Mouse (Mus musculus): ENCODE measurements around the gene Slc30a6. TPM values are rescaled to one million over a fixed set of nuclear protein-coding genes. Genes with fewer than 3 reads are reported as not detected.

Slc30a6 gene
- polyA plus RNA-seq (2012; rRNA removed) = 23.6 and 25.1 TPM in 2 replicates

DNA sequence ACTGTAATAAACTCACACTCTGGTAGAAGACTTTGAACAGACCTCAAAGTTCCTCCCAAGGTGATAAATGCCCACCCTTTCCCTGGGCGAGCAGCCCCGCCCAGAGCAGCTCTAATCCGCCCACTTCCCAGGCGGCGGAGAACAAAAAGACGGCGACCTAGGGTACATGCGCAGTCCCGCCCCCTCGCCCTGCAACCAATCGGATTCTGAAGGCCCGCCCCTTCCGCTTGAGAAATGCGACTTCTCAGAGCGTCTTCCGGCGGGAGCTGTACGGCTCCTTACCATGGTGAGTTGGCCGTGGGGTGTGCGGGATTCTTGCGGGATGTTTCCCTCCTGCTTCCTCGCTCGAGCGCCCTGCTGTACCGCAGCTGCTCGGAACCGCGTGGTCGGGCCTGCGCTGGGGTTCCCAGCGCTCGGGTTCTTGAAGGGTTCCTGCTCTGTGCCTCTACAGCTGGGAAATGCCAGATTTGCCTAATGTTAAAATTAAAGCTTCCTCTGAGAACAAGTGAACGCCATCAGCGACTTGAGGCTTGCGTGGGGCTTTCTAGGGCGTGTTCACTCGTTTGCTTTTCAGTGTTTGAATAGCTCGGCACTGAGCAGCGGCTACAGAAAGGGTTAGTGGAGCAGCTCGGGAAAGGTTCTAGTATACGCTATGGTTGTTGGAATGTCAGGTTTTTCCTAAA, at the start of gene Slc30a6:
Gene Slc30a6, plus strand, starts transcription at position 226 of the 683 bp plus-strand sequence.
- TF ChIP-seq CTCF (IDR thresholded peaks at IDR 0.05; ENCODE audit: extremely low read depth, insufficient read depth, low read length) = no peak
- peak; percentile 97 for TF ChIP-seq POLR2A (IDR thresholded peaks at IDR 0.05; ENCODE audit: extremely low read depth, insufficient read depth, low read length)
- peaks cover 6% of the 10 kb centered on the region; the same call in 1 of the 2 replicates for H3K4me1 ChIP-seq (ENCODE audit: control insufficient read depth, insufficient read depth, low read length)
- 0 out of 2 replicates have a peak within 1 kb of the TSS, but pooled peaks have one; percentile 12 for H3K27ac ChIP-seq (ENCODE audit: insufficient read depth, low read length)
- peak within 1 kb of the TSS; percentile 52 for H3K4me3 ChIP-seq (ENCODE audit: insufficient read depth, low read length)

DNA sequence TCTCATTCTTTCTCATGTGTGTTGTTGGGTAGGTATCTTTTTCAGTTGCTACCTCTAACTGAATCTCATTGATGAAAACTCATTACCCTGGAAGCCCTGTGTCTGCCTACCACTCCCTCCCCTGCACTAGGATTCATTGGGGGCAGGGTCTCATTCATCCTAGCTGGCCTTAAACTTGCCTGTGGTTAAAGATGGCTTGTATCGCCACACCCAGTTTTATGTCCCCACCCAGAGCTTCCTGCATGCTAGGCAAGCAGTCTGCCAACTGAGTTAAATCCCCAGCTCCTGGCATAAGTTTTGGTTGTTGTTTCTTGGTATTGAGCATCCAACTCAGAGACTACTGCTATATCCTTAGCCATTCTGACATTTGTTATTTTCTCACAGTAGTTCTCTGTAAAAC, 31.8 kb upstream of the Slc30a6 start:
- TF ChIP-seq POLR2A (IDR thresholded peaks at IDR 0.05; ENCODE audit: extremely low read depth, insufficient read depth, low read length) (no peak), CTCF (IDR thresholded peaks at IDR 0.05; ENCODE audit: extremely low read depth, insufficient read depth, low read length) (no peak)
- H3K27ac ChIP-seq (ENCODE audit: insufficient read depth, low read length) = no peak overlapping the region
- no peaks in the 10 kb centered on the region for H3K4me1 ChIP-seq (ENCODE audit: control insufficient read depth, insufficient read depth, low read length)
- no peak overlapping the region for H3K4me3 ChIP-seq (ENCODE audit: insufficient read depth, low read length)

DNA sequence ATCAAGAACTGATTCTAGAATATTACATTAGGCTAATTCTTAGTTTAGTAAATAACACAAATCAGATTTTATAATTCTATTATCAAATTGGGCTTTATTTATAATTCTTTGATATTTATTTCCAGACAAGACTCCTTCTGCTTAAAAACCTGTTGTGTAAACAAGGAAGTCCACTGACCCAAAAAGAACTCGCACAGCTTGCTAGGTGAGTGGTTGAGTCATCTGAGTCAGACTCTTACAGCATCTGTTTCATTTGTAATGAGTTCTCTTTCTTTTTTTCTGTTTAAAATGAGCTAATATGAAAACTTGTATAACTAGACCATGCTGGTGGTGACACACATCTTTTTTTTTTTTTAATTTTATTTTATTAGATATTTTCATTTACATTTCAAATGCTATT, 18.5 kb upstream of the Slc30a6 start:
- H3K27ac ChIP-seq (ENCODE audit: insufficient read depth, low read length) = no peak overlapping the region
- no peak overlapping the region for H3K4me3 ChIP-seq (ENCODE audit: insufficient read depth, low read length)
- TF ChIP-seq POLR2A (IDR thresholded peaks at IDR 0.05; ENCODE audit: extremely low read depth, insufficient read depth, low read length) (no peak), CTCF (IDR thresholded peaks at IDR 0.05; ENCODE audit: extremely low read depth, insufficient read depth, low read length) (no peak)

DNA sequence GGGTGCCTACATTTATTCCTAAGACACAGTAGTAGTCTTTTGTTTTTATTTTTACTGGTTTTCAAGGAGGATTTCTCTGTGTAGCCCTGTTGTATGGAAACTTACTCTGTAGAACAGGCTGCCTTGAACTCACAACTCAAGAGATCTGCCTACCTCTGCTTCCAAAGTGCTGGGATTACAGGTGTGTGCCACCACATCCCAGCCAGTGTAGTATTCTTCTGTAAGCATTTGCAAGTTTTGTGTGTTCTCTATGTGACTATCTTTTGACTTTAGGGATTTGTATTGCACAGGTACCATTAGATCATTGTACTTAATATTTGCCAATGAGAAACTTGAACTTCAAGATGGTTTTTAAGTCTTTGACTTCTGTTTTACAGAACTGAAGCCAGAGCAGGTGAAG, 8.8 kb upstream of the Slc30a6 start:
- Histone ChIP-seq H3K27ac (ENCODE audit: insufficient read depth, low read length) (no peak overlapping the region), H3K4me3 (ENCODE audit: insufficient read depth, low read length) (no peak overlapping the region), H3K4me1 (ENCODE audit: control insufficient read depth, insufficient read depth, low read length) (no peaks in the 10 kb centered on the region)
- TF ChIP-seq CTCF (IDR thresholded peaks at IDR 0.05; ENCODE audit: extremely low read depth, insufficient read depth, low read length) = no peak
- TF ChIP-seq POLR2A (IDR thresholded peaks at IDR 0.05; ENCODE audit: extremely low read depth, insufficient read depth, low read length) = no peak

More for the DNA sequence above, 18.5 kb upstream of the Slc30a6 start:
- H3K4me1 ChIP-seq (ENCODE audit: control insufficient read depth, insufficient read depth, low read length) = no peaks in the 10 kb centered on the region

DNA sequence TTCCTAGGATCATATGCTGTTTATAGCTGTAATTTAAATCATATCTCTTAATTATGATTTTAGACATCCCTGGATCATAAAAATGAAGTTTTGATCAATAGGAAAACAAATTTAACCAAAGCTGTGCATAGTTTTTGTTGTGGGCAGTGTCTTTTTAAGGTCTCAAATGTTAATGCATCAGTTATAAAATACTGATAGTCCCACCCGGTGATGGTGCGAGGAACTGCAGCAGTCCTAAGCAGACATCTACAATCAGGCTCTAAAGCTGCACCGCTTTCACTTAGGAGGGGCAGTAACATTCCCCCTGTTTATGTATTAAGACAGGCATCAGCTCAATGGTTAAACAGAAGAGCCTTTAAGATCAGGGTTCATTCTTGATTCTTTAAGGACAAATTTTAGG, 5.6 kb upstream of the Slc30a6 start:
- TF ChIP-seq CTCF (IDR thresholded peaks at IDR 0.05; ENCODE audit: extremely low read depth, insufficient read depth, low read length) = no peak
- TF ChIP-seq POLR2A (IDR thresholded peaks at IDR 0.05; ENCODE audit: extremely low read depth, insufficient read depth, low read length) = no peak
- Histone ChIP-seq H3K4me1 (ENCODE audit: control insufficient read depth, insufficient read depth, low read length) (peaks cover under 1% of the 10 kb centered on the region; the same call in 1 of the 2 replicates), H3K27ac (ENCODE audit: insufficient read depth, low read length) (no peak overlapping the region), H3K4me3 (ENCODE audit: insufficient read depth, low read length) (no peak overlapping the region)

DNA sequence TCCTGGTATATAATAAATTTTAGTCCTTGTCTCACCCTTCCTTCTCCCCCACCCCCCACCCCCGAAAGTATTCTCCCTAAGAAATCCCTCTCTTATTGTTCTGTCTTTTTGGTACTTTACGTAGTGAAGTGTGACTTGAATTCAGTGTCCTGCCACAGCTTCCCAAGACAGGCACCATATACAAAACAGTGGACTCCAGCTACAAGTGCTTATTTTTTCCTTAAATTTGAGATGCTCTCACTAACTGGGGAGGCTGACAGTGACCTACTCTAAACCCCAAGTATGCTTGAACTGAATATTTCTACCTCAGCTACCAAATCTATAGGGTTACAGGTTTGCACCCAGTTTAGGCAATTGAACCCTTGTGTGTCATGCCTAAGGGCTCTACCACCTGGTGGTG, 1.0 kb upstream of the Slc30a6 start:
- Histone ChIP-seq H3K4me3 (ENCODE audit: insufficient read depth, low read length) (no peak overlapping the region; the same call in 1 of the 2 replicates), H3K4me1 (ENCODE audit: control insufficient read depth, insufficient read depth, low read length) (peaks cover 6% of the 10 kb centered on the region; the same call in 1 of the 2 replicates), H3K27ac (ENCODE audit: insufficient read depth, low read length) (no peak overlapping the region)
- TF ChIP-seq POLR2A (IDR thresholded peaks at IDR 0.05; ENCODE audit: extremely low read depth, insufficient read depth, low read length) (no peak), CTCF (IDR thresholded peaks at IDR 0.05; ENCODE audit: extremely low read depth, insufficient read depth, low read length) (no peak)

DNA sequence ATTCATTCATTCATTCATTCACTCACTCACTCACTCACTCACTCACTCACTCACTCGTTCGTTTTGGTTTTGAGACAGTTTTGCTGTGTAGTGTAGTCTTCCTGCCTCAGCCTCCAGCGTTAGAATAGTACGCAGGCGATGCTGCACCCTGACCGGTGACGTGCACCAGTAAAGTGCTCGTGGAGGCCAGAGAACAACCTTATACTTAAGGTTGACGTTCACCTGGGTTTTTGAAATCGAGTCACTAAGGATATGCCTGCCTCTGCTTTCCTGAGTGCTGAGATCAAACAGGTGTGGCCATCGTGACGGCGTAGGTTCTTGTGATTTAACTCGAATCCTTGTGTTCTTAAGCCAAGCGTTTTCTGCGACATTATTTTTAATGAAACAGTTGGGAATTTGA, 553 bp upstream of the Slc30a6 start:
- Histone ChIP-seq H3K27ac (ENCODE audit: insufficient read depth, low read length) (no peak overlapping the region), H3K4me1 (ENCODE audit: control insufficient read depth, insufficient read depth, low read length) (peaks cover 6% of the 10 kb centered on the region; the same call in 1 of the 2 replicates)

DNA sequence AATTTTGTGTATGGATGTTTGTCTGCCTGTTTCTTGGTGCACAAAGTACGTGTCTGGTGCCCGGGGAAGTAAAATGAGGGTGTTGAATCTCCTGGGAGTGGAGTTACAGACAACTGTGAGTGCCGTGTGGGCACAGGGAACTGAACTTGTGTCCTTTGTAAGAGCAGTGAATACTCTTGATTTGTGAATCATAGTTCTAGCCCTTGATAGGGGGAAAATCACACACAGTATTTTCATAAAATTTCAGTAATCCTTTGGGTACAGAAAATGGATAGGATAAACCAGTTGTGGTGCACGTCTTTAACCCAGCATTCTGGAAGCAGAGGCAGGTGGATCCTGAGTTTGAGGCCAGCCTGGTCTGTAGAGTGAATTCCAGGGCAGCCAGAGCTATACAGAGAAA, 1.4 kb downstream of the Slc30a6 start:
- H3K4me3 ChIP-seq (ENCODE audit: insufficient read depth, low read length) = peak overlapping the region; percentile 52; the same call in 1 of the 2 replicates
- TF ChIP-seq CTCF (IDR thresholded peaks at IDR 0.05; ENCODE audit: extremely low read depth, insufficient read depth, low read length) (no peak), POLR2A (IDR thresholded peaks at IDR 0.05; ENCODE audit: extremely low read depth, insufficient read depth, low read length) (no peak)
- H3K4me1 ChIP-seq (ENCODE audit: control insufficient read depth, insufficient read depth, low read length) = peaks cover 6% of the 10 kb centered on the region; the same call in 1 of the 2 replicates
- H3K27ac ChIP-seq (ENCODE audit: insufficient read depth, low read length) = no peak overlapping the region

More for the DNA sequence above, 553 bp upstream of the Slc30a6 start:
- TF ChIP-seq CTCF (IDR thresholded peaks at IDR 0.05; ENCODE audit: extremely low read depth, insufficient read depth, low read length) (no peak), POLR2A (IDR thresholded peaks at IDR 0.05; ENCODE audit: extremely low read depth, insufficient read depth, low read length) (no peak)
- peak overlapping the region; percentile 52 for H3K4me3 ChIP-seq (ENCODE audit: insufficient read depth, low read length)

DNA sequence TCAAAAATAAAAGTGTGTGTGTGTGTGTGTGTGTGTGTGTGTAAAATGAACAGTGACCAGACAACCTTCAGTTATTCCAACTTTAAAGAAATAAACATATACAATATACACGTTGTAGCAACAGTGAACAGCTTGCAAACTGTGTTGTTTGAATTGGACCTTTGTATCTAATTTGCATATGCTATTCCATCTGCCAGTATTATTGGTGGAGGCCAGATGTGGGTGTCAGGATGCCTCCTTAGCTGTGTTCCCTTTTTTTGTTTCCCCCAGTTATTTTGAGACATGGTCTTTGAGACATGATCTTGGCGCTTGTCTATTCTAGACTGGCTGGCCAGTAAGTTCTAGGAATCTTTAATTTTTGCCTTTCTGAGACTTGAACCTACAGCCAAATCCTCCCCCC, 1.8 kb downstream of the Slc30a6 start:
- TF ChIP-seq CTCF (IDR thresholded peaks at IDR 0.05; ENCODE audit: extremely low read depth, insufficient read depth, low read length) (no peak), POLR2A (IDR thresholded peaks at IDR 0.05; ENCODE audit: extremely low read depth, insufficient read depth, low read length) (no peak)
- Histone ChIP-seq H3K4me3 (ENCODE audit: insufficient read depth, low read length) (no peak overlapping the region), H3K27ac (ENCODE audit: insufficient read depth, low read length) (no peak overlapping the region), H3K4me1 (ENCODE audit: control insufficient read depth, insufficient read depth, low read length) (peaks cover 6% of the 10 kb centered on the region; the same call in 1 of the 2 replicates)
